Mouse (Mus musculus): ENCODE measurements at regions not wholly inside any gene's neighbourhood (a gene's known extent, or its start where the extent isn't known, plus 50 kb on each side); places are given as distances from the start of the nearest gene placed in this dataset.
A peak's percentile ranks its signal among the peaks of the same experiment; 100 is the strongest.
"Not testable (repeated sequence)": the region's sequence is repeated elsewhere in the genome, so short reads cannot be mapped to it uniquely, and the experiment has no call there.

GRCm38 (mm10) chr11:41261254-41261653 lies 506.1 kb upstream of the Ccng1 start:
- Histone ChIP-seq H3K9ac (ENCODE audit: low read length) (no peak overlapping the region), H3K4me3 (ENCODE audit: low read depth, low read length) (no peak overlapping the region), H3K27me3 (ENCODE audit: control insufficient read depth, insufficient read depth, low read length) (no peaks in the 10 kb centered on the region), H3K4me2 (no peak overlapping the region), H3K4me1 (ENCODE audit: control insufficient read depth, insufficient read depth, low read length) (no peaks in the 10 kb centered on the region), H3K9me3 (ENCODE audit: control insufficient read depth, low read length) (no peaks in the 10 kb centered on the region), H3K36me3 (ENCODE audit: control insufficient read depth, insufficient read depth, low read length) (no peaks in the 10 kb centered on the region), H3K27ac (ENCODE audit: low read depth, low read length) (no peak overlapping the region)
- WGBS = 84% methylated on average over 4 of the region's 4 CpGs
- ATAC-seq (ENCODE audit: low FRiP score) (no peak), DNase-seq (ENCODE audit: low spot score, missing footprints) (no peak)

DNA sequence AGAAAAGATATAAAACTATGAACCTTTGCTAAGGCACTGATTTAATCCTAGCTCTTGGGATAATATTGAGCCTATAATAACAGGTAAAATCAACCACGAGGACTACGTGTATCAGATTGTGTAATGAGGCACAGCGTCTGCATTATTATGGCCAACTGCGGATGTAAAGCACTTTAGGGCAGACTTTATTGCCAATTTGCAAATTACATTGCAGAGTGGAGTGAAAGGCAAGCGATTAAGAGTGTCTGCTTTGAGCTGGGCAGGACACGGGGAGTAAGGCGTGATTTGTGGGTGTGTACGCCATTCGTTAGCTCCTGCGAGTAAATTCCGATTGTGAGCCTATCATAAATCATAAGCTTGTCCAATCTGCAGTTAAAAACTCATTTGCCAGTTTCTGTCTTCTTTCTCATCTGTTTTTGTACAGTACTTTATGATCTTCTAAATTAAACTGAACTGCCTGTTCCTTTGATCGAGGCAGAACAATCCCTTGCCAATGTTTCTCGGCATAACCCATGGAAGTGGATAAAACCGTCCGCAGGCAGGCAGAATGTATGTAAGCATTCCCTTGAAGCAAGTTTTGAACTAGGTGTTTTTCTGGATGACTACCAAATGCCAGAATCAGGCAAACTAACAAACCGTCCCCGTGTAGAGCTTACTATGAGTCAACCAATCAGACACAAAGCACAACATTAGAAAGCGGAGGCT lies 505.0 kb upstream of the Ccng1 start:
- DNase-seq (ENCODE audit: low spot score, missing footprints) (no peak), ATAC-seq (ENCODE audit: low FRiP score) (no peak)
- no peaks in the 10 kb centered on the region for H3K36me3 ChIP-seq (ENCODE audit: control insufficient read depth, insufficient read depth, low read length)
- H3K4me1 ChIP-seq (ENCODE audit: control insufficient read depth, insufficient read depth, low read length) = no peaks in the 10 kb centered on the region
- no peak overlapping the region for H3K27ac ChIP-seq (ENCODE audit: low read depth, low read length)
- no peak overlapping the region for H3K9ac ChIP-seq (ENCODE audit: low read length)
- H3K4me3 ChIP-seq (ENCODE audit: low read depth, low read length) = no peak overlapping the region
- WGBS = 92% methylated on average over 18 of the region's 18 CpGs
- no peaks in the 10 kb centered on the region for H3K27me3 ChIP-seq (ENCODE audit: control insufficient read depth, insufficient read depth, low read length)
- H3K4me2 ChIP-seq = no peak overlapping the region
- H3K9me3 ChIP-seq (ENCODE audit: control insufficient read depth, low read length) = no peaks in the 10 kb centered on the region

GRCm38 (mm10) chr11:41214501-41214900 lies 459.4 kb upstream of the Ccng1 start:
- H3K27me3 ChIP-seq (ENCODE audit: control insufficient read depth, insufficient read depth, low read length); DNase-seq (ENCODE audit: low spot score, missing footprints); H3K4me2 ChIP-seq; H3K9me3 ChIP-seq (ENCODE audit: control insufficient read depth, low read length); H3K4me3 ChIP-seq (ENCODE audit: low read depth, low read length); H3K36me3 ChIP-seq (ENCODE audit: control insufficient read depth, insufficient read depth, low read length); H3K9ac ChIP-seq (ENCODE audit: low read length); H3K27ac ChIP-seq (ENCODE audit: low read depth, low read length); H3K4me1 ChIP-seq (ENCODE audit: control insufficient read depth, insufficient read depth, low read length); ATAC-seq (ENCODE audit: low FRiP score): not testable (repeated sequence)
- WGBS = 39% methylated on average over 3 of the region's 3 CpGs

- no peak overlapping the region for H3K4me2 ChIP-seq
- no peak overlapping the region for H3K27ac ChIP-seq (ENCODE audit: low read depth, low read length)
- no peaks in the 10 kb centered on the region for H3K27me3 ChIP-seq (ENCODE audit: control insufficient read depth, insufficient read depth, low read length)
- no peak for DNase-seq (ENCODE audit: low spot score, missing footprints)
- no peaks in the 10 kb centered on the region for H3K9me3 ChIP-seq (ENCODE audit: control insufficient read depth, low read length)
- ATAC-seq (ENCODE audit: low FRiP score) = no peak
- no peak overlapping the region for H3K9ac ChIP-seq (ENCODE audit: low read length)
- no peak overlapping the region for H3K4me3 ChIP-seq (ENCODE audit: low read depth, low read length)
- H3K4me1 ChIP-seq (ENCODE audit: control insufficient read depth, insufficient read depth, low read length) = no peaks in the 10 kb centered on the region
- 98% methylated on average over 1 of the region's 1 CpGs for WGBS
- no peaks in the 10 kb centered on the region for H3K36me3 ChIP-seq (ENCODE audit: control insufficient read depth, insufficient read depth, low read length)
Measured at GRCm38 (mm10) chr11:41202228-41202627, 447.1 kb upstream of the Ccng1 start.

DNA sequence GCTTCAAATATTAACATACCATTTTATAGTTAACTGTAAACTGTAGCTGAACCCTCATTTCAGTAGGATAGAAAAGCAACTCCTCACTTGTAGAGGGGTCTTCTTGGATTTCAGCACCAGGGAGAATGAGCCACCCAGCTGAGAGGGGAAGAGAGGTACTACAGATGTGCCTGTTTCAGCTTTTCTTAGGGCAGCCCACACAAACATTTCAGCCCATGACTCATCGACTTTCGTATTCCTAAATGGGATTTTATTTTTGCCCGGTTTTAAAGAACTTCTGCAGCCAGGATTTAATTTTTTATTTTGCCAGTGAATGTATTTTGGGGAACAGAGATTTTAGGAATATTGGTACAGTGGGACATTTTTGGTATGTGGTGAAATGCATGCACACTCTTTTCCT lies 438.9 kb upstream of the Ccng1 start:
- no peak overlapping the region for H3K27ac ChIP-seq (ENCODE audit: low read depth, low read length)
- H3K36me3 ChIP-seq (ENCODE audit: control insufficient read depth, insufficient read depth, low read length) = no peaks in the 10 kb centered on the region
- H3K4me3 ChIP-seq (ENCODE audit: low read depth, low read length) = no peak overlapping the region
- WGBS = 82% methylated on average over 3 of the region's 3 CpGs
- no peaks in the 10 kb centered on the region for H3K4me1 ChIP-seq (ENCODE audit: control insufficient read depth, insufficient read depth, low read length)
- H3K9me3 ChIP-seq (ENCODE audit: control insufficient read depth, low read length) = no peaks in the 10 kb centered on the region
- no peaks in the 10 kb centered on the region for H3K27me3 ChIP-seq (ENCODE audit: control insufficient read depth, insufficient read depth, low read length)
- DNase-seq (ENCODE audit: low spot score, missing footprints) (no peak), ATAC-seq (ENCODE audit: low FRiP score) (no peak)
- no peak overlapping the region for H3K9ac ChIP-seq (ENCODE audit: low read length)
- no peak overlapping the region for H3K4me2 ChIP-seq

DNA sequence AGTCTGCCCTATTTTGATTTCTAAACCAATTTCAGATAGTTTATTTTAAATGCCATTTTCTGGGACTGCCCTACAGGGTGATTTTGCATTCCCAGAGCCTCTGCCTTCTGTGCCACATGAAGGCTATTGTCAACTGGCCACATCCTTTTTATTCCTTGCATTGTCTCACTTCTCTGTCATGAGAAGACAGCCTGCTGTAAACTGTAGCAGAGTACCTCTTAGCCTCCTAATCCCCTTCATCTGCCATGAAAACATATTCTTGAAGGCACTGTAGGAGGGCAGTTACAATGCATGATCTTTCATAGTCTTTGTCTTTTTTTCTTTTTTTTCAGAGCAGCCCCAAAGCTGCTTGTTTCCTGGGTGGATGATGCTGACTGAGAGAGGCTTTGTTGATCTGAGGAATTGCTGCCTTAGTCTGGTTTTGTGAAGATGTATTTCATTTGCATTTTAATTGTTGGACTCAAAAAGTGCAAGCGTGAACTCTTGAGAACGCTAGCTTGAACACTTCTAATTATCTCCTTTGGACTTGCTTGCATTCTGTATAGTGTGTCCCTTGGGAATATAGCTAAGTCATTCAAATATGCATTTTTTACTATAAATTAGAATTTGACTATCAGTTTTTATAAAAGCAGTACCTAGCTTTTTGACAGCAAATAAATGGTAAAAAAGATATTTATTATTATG lies 405.5 kb upstream of the Ccng1 start:
- Histone ChIP-seq H3K9ac (ENCODE audit: low read length) (no peak overlapping the region), H3K4me2 (no peak overlapping the region), H3K27me3 (ENCODE audit: control insufficient read depth, insufficient read depth, low read length) (no peaks in the 10 kb centered on the region), H3K27ac (ENCODE audit: low read depth, low read length) (peak overlapping the region; percentile 32; the same call in 1 of the 2 replicates), H3K4me1 (ENCODE audit: control insufficient read depth, insufficient read depth, low read length) (peaks cover 5% of the 10 kb centered on the region; the same call in 1 of the 2 replicates), H3K36me3 (ENCODE audit: control insufficient read depth, insufficient read depth, low read length) (no peaks in the 10 kb centered on the region), H3K9me3 (ENCODE audit: control insufficient read depth, low read length) (no peaks in the 10 kb centered on the region), H3K4me3 (ENCODE audit: low read depth, low read length) (no peak overlapping the region)
- ATAC-seq (ENCODE audit: low FRiP score) (peak; percentile 92), DNase-seq (ENCODE audit: low spot score, missing footprints) (peak; percentile 90)
- WGBS = 15% methylated on average over 2 of the region's 2 CpGs

DNA sequence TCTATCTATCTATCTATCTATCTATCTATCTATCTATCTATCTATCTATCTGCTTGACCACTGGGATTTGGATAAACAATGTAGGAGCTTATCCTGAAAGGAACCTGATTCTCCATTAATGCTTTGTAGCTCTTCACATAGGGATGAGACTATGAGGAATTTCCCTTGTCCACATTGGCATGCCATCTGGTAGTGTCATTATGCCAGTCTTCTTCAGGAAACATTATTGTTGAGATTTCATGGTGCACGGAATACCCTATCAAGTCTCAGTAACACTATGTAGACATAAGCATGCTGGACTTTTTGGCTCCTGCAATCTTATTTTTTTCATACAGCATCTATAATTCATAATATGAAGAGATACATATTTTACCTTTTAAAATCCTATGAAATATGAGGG lies 404.8 kb upstream of the Ccng1 start:
- Histone ChIP-seq H3K27ac (ENCODE audit: low read depth, low read length) (no peak overlapping the region; the same call in 1 of the 2 replicates), H3K4me1 (ENCODE audit: control insufficient read depth, insufficient read depth, low read length) (peaks cover 5% of the 10 kb centered on the region; the same call in 1 of the 2 replicates), H3K4me2 (no peak overlapping the region), H3K4me3 (ENCODE audit: low read depth, low read length) (no peak overlapping the region), H3K9me3 (ENCODE audit: control insufficient read depth, low read length) (no peaks in the 10 kb centered on the region), H3K27me3 (ENCODE audit: control insufficient read depth, insufficient read depth, low read length) (no peaks in the 10 kb centered on the region), H3K36me3 (ENCODE audit: control insufficient read depth, insufficient read depth, low read length) (no peaks in the 10 kb centered on the region), H3K9ac (ENCODE audit: low read length) (no peak overlapping the region)
- no peak for ATAC-seq (ENCODE audit: low FRiP score)
- DNase-seq (ENCODE audit: low spot score, missing footprints) = peak; percentile 86
- 85% methylated on average over 1 of the region's 1 CpGs for WGBS

DNA sequence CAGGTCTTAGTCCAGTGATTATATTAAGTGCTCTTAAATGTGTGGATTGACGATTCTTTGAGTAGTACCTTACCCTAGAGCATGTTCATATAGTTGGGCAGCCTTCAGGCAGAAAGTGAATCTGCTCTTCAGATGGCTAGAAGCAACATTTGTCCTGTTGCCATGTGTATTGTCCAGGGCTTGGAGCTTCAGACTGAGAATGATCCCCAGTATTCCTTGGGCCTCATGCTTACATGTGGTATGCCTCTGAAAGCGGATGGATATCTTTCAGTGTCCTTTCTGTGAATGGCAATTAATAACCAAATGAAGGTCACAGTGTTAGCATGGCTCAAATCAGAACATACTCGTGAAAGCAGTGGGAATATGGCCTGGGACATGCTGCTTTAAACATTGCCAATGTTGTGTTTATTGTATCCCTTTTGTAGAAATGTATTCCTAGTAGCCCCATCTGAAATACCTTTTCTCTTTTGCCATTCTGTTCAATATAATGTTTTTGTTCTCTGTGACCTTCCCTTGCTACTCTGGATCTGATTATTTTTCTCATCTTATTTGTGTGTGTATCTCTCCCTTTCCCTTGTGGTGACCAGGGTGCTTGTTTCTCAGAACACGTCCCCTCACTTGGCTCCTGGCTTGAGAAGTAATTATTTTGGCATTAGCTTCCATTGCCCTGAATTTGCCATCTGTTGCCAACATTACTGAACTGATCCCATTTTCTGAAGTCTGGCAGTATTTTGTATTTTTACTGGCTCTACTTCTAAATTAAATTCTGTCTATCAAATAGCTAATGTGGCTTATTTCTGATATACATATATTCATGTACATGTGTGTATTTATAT lies 403.9 kb upstream of the Ccng1 start:
- 82% methylated on average over 4 of the region's 4 CpGs for WGBS
- H3K27ac ChIP-seq (ENCODE audit: low read depth, low read length) = no peak overlapping the region
- no peak overlapping the region for H3K9ac ChIP-seq (ENCODE audit: low read length)

GRCm38 (mm10) chr11:41157321-41157720 lies 402.2 kb upstream of the Ccng1 start:
- Histone ChIP-seq H3K9ac (ENCODE audit: low read length) (no peak overlapping the region), H3K4me2 (no peak overlapping the region), H3K27me3 (ENCODE audit: control insufficient read depth, insufficient read depth, low read length) (no peaks in the 10 kb centered on the region), H3K4me1 (ENCODE audit: control insufficient read depth, insufficient read depth, low read length) (peaks cover 5% of the 10 kb centered on the region; the same call in 1 of the 2 replicates), H3K4me3 (ENCODE audit: low read depth, low read length) (no peak overlapping the region), H3K27ac (ENCODE audit: low read depth, low read length) (no peak overlapping the region), H3K9me3 (ENCODE audit: control insufficient read depth, low read length) (no peaks in the 10 kb centered on the region), H3K36me3 (ENCODE audit: control insufficient read depth, insufficient read depth, low read length) (no peaks in the 10 kb centered on the region)
- no peak for DNase-seq (ENCODE audit: low spot score, missing footprints)
- no peak for ATAC-seq (ENCODE audit: low FRiP score)
- WGBS = 93% methylated on average over 11 of the region's 11 CpGs

More for the DNA sequence above, 403.9 kb upstream of the Ccng1 start:
- Histone ChIP-seq H3K4me2 (no peak overlapping the region), H3K4me3 (ENCODE audit: low read depth, low read length) (no peak overlapping the region), H3K36me3 (ENCODE audit: control insufficient read depth, insufficient read depth, low read length) (no peaks in the 10 kb centered on the region), H3K9me3 (ENCODE audit: control insufficient read depth, low read length) (no peaks in the 10 kb centered on the region), H3K27me3 (ENCODE audit: control insufficient read depth, insufficient read depth, low read length) (no peaks in the 10 kb centered on the region), H3K4me1 (ENCODE audit: control insufficient read depth, insufficient read depth, low read length) (peaks cover 5% of the 10 kb centered on the region; the same call in 1 of the 2 replicates)
- ATAC-seq (ENCODE audit: low FRiP score) (no peak), DNase-seq (ENCODE audit: low spot score, missing footprints) (no peak)
